Mouse (Mus musculus) WW6 (cell line): ENCODE measurements around the gene Mast4.

Experiments used
- DNase-seq: peaks from one replicate; pipeline ENCODE4 v3.0.0-alpha.2; 2013; ENCODE audit warnings: low read depth, low spot score

Mast4 gene

DNA sequence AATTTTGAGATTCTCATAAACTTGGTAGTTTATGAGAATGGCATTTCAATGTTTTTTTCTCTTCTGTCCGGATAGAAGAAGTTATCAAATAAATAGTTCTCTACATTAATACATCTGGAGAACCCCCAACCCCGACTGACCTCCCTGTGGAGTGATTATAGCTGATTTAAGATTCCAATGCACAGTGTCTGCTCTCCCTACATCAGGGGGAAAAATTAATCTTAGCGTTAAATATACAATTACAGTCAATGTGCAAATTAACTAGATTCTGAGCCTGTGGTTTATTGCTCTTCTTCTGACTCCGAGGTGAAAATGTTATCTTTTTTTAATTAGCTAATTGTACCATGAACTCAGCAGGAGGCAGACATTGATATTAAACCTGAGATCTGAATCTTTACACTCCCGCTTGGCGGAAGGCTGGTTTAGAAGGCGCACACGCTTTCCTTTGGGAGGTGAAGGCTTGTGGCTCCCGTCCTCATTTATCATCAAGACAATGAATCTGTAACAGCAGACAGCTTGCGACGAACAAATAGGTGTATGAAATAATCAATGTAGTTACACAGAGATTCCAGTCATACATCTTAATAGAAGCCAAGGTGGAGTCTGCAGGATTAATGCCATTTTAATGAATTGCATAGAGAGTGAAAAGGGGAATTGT lies 274.2 kb downstream of the Mast4 start:
- DNase-seq = no peak

DNA sequence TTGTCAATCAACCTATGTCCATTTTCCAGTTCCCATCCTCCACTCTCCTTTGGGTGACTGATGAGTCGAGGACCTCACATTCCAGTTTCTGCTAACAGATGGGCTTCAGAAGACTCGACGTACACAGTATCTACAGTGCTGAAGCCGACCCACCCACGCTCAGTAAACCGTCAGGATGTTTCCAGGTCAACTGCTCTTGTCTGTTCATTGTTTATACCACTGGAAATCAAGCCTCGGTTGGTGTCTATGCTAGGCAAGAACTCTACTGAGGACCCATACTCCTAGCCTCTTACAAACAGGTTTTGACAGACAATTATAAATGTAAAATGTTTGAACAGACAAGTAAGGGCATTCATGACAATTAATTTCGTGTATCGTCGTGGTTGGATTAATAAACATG lies 277.8 kb downstream of the Mast4 start:
- DNase-seq = no peak

DNA sequence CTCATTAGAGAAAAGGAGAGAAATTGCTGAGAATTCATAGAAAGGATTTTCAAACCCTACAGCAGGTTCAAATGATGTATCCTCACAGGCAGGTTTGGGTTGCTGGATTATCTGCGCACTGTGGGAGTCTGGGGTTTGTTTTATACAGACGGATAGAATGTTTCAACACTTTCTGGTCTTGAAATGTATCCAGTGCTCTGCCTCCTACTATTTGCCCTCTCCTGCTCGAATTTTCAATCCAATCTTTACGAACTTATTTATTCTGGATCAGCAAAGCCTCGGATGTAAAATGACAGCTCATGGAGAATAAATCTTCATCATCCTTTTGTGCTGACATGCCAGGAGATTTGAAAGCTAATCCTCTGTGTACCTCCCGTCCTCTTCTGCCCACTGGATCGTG lies 281.6 kb downstream of the Mast4 start:
- no peak for DNase-seq

DNA sequence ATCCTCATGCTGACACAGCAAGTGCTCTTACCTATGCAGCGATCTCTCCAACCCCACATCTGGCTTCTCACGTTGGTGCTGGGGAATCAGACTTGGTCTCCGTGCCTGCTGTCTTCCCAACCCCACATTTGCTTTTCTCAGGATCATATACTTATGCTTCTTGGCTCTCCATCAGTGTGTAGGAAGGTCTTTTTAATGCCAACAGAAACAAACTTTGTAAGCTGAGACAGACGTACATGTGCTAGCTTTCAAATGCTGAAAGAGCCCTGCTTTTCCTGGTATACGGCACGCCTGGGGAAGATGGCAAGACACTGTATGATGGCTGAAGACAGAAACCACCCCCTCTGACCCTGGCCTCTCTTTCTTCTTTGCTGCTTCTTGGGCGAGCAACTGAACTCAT lies 285.3 kb downstream of the Mast4 start:
- DNase-seq = no peak

DNA sequence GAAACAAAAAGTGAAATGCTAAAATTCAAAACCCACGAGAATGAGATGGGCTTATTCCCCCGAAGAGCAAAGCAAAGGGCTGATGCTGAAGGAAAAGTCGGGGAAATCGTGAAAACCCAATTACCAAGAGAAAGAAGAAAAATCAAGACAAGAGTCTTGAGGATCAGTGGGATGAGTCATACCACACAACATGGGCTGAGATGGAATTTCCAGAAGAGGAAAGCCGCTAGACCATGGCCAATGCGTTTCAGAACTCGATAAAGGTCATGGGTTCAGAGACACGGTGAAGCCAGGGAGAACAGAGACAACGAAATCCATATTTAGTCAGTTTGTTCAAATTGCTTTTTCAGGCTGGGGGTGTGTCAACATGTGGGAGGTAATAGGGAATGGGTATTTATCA lies 290.6 kb downstream of the Mast4 start:
- DNase-seq = no peak

DNA sequence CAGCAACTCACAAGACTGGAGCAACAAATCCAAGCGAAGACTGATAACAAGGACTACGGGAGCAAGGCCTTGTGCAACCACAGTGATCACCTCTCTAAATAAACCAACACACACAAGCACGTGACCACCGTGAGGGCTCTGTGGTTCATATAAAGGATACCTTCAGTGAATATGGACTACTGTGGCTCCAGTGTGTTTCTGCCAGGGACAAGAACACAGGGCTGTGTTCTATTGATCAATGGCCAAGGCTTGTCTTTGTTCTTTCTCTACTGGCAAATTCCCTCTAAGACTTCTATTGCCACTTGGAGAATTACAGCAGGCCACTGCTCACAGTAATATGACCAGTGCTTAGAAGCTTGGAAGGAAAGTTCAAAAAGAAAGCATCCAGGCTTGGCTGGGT lies 291.3 kb downstream of the Mast4 start:
- DNase-seq = no peak

DNA sequence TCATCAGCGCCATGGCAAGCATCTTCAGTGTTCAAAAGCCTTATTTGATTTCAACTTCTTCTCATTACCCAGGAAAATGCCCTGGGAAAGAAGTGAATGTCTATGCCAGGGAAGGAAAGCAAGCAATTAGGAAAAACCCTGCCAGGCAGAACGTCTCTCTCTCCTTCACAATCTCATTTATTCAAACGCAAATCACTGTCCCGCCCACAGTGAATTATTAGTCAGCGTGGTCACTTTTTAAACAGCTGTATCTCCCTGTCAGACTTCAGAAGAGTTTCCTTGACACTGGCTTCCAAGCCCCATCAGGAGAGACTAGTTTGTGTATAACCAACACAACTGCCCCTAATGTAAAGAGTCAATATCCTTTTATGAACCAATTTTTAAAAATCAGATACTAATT lies 296.8 kb downstream of the Mast4 start:
- no peak for DNase-seq

DNA sequence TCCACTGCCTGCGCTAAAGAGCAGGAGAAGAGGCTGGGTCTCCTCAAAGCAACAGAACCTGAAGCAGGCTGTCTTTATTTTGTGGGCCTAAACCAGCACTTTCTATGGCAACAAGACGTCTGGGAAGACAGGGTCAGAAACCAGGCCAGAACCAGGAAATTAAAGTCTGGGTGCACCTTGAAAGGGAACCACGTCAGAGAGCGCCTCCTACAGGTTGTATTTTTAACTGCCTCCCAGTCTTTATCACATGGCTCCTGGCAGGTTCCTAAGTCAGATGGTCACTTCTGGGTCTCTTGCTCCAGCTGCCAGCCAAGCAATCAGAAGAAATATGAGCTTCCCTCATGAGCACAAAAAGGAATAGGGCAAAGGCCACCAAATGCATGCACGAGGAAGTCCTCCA lies 304.9 kb downstream of the Mast4 start:
- no peak for DNase-seq

DNA sequence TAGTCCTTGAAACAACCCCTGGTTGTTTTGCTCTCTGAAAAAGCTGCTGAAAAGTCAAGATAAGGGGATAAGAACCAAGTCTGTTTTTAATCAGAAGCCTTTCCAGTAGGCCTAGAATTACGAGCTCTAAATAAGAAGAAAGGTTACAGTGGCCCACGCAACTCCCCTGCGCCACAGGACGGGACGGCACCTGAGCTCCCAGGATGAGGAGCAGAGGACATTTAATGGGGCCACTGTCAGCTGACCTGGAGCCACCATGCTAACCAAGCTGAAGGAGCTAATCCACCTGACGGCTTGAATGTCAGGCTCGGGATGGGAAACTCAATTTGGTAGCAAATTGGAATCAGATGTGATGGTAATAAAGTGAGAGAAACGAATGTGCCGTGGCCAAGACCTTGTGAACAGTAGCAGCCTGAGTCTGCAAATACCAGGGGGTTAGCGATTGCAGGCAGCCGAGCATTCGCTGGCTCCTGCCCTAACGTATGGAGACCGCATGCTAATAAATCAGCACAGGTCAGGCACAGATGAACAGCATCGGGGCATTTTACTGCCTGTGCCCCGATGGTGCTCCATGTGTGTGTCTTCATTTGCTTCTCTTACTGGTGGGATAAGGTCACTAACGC lies 306.7 kb downstream of the Mast4 start:
- no peak for DNase-seq

DNA sequence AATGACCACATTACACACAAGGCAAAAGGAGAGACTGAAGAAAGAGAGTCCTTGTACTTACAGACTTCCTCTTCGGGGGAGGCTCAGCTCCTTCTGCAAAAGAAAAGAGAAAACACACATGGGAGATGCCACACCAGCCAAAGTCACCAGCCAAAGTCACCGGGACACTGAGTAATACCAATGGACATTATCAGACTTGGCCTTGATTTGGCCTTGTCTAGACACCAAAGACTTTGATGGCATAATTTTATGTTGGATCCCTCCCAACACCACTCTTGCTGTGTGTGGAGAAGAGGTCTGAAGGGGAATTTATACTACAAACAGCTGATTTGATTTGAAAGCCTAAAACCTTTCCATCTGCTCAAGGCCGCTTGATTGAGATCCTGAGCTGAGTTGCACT lies 308.8 kb downstream of the Mast4 start:
- DNase-seq = no peak

DNA sequence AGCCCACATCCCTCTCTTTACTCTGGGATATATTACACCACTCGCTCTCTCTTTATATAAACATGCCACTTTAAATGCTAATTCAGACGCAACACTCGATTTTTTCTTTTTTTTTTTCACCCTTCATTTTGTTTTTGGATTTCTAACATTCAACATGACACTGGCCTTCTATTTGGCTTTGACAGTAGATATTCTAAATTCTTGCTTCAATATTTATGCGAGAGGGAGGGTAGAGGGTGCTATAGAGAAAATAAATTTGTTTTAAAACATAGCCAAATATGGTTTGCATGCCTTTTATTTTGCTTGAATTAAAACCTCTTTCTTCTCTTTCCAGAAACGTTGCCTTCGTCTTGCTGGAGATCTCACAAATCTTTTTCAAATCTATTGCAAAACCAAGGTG lies 315.8 kb downstream of the Mast4 start:
- no peak for DNase-seq

DNA sequence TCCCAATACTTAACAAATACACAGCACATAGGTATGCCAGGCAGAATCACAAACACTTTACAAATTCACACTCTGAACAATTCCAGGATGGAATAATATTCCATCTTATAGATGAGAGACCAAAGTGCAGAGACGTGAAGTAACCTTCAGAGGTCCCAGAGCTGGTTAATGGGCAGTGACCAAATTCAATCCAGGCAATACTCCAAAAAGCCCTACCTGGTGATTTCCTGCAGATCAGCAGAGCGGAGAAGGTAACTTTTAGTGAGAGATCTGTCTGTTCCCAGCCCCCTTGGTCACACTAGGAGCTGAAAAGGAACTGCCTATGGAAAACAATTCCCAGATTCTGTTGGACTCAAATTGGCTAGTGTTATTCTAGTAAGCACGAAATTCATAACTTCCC lies 316.6 kb downstream of the Mast4 start:
- DNase-seq = no peak

DNA sequence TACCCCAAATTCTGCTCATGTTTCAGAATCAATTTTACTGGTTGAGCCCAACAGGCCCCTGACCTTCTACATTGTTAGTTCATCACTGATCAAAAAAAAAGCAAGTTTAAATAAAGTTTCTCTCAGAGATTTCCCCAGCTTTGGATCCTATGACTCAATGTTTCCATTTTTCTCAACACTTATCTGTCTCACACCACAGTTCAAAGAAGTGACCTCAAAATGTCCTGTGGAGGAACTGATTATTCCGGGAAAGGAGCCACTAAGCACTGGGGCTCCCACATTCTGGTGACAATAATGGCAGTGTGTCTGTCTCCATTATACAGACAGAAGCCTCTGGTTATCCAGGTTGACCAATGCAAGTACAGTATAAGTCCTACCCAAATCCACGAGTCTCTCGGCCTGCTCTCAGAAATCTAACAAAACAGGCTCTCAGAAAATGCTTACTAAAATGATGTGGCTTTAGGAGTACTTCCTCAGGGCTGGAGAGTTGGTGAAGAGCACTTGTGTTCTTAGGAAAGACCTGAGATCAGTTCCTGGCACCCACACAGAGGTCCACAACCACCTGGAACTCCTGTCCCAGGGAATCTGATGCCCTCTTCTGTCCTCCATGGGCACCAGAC lies 319.1 kb downstream of the Mast4 start:
- no peak for DNase-seq

DNA sequence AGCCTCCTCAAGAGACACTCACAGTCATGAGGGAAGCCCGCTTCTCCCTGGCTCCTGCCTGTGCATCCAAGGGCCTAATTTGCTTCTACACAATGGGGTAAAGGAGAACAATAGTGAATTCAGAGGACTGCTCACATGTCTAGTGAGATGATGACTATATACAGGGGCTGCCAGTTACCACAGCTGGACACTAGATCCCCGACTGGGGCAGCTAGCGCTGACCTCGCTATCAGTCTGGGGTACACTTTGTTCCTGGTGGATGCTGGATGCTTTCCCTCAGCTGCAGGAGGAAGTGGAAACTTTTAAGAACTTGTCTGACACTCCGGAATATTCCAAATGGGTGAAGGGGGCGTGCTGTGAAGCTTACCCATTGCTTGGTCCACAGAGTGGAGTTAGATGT lies 319.7 kb downstream of the Mast4 start:
- DNase-seq = no peak

DNA sequence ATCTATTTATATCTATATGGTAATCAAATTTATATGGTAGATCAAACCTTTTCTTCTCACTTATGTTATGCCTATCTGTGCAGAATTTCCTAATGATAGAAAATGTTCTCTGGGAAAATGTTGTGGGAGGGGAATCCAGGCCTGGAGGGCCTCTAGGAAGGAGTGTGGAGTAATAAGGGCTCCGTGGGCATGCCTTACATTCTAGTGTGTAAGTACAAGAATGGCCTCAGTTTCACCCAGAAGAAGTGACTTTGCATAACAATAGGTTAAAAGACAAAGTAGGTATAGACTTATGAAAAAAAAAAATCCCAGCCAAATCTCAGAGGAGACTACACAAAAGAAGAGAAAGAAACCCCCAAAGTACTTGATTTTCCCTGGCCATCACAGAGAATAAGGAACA lies 320.1 kb downstream of the Mast4 start:
- DNase-seq = no peak

DNA sequence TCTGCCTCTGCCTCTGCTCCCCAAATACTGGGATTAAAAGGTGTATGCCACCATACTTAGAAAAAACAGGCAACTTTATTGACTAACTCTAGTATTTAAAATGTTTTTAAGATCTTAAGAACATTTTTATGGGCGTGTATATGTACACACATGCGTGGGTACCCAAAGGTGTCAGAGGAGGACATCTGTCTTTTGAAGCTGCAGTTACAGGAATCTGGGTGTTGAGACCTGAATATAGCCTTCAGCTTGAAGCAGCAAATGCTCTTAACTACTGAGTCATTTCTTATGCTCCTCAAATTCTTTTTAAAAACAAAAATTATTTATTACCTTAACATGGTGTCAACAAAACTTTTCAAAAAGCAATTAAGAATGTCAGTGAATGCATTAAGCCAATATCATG lies 329.1 kb downstream of the Mast4 start:
- no peak for DNase-seq

DNA sequence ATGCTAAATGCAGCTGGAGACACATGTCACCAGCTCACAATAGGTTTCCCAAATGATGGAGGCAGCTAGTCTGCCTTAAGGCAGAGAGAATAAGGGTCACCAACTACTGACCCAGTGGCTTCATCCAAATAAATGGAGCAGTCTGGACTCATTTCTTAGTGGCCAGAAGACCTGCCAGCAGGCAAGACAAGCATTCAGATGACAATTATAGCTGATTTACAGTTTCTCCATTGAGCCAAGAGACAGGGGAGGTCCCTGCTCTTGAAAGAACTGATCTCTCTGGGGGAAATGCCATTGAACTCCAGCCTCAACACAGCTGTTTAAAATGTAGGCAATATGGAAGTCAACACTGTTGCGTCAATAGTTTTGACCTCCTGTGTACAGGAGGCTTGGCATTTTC lies 332.5 kb downstream of the Mast4 start:
- no peak for DNase-seq

DNA sequence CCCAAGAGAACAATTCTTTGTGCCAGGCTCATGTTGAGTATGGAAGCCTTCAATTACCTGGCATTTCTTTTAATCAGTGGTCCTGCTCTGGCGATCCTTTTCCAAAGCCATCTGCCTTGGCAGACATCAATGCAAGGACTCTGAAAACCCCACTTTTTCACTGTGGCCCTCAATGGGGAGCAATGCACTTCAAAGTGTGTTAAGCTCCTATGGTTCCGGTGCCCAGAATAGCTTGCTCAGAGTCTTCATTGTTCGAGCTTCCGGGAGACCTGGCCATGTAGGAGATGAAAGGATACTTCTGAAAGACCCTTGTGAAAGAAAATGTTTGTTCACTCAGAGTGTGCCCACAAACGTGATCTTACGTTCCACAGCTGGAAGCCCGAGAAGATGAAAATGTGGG lies 333.4 kb downstream of the Mast4 start:
- DNase-seq = no peak

DNA sequence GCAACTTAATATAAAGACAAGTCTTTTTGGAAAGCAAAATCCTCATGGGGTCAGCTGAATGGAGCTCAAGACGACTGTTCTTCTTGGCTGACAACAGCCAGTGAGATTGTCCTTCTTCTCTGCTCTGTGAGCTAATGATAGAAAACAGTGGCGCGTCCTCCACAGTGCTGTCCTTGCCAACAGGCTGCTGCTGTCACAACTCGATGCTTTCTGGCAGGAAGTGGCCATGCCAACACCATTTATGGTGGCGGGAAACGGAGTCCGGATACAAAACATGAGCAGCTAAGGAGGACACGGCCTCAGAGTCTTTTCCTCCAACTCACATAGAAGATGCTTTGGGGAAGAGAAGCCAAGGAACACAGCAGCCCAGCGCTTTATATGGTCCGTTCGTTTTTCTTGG lies 340.2 kb downstream of the Mast4 start:
- DNase-seq = no peak

DNA sequence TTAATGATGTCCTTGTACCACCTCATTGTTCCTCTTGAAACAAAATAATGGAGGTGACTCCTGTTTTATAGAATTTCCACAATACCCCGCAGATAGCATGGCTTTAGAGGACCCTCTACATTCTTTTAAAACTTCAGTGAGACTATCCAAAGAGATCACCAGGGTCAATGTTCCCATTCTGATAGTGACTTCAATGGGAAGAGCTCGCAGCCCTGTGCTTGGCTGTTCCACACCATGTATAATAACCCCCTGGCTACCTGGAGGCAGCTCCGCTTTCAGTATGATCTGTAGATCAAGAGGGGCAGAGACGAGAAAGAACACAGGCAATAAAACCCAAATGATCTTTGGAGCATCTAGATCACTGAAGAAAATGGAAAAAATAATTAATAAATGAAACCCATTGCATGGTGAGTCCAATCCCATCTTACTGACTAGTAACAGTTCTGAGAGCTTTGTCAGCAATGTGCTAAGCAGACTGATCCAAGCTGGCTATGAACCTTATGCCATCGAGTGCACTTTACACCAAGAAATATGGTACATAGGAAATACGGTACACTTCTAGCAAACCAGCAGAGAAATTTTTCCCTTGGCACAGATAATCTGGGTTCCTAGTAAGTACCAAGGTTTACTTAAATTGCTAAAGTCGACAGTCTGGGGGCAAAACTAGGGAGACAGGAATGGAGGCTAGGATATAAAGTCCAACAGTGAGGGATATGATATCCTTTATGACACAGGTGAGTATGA lies 341.4 kb downstream of the Mast4 start:
- DNase-seq = no peak

DNA sequence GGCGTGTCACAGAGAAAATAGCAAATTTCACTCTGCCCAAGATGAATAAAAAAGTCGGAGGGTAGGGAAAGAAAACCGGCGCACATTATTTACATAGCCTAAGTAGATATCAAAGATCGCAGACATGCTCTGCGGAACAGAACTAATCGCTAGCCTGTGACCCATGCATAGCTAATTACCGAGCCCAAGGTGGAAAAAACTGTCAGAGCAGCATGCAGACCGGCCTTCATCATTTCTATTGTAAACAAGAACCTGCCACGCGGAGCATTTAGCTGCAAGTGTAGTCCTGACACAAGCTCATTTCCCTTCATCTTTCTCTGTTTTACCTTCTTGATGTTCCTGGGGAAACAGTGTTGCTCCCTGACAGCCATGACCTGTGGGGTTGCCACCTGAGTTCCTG lies 342.4 kb downstream of the Mast4 start:
- DNase-seq = no peak

DNA sequence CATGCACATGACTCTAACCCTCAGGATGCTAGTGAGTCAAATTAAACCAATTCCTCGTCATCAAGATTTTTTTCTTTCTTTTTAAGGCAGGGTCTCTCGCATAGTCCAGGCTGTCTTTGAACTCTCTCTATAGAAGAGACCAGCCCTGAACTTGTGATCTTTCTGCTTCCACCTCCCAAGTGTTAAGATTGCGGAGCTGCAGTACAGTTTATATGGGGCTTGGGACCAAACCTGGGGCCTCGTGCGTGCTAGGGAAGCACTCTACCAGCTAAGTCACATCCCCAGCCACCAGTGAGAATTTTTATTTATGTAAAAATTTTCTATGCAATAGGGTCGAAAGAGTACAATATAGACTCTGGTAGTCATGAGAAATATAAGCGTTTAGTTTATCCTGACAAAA lies 343.1 kb downstream of the Mast4 start:
- no peak for DNase-seq

DNA sequence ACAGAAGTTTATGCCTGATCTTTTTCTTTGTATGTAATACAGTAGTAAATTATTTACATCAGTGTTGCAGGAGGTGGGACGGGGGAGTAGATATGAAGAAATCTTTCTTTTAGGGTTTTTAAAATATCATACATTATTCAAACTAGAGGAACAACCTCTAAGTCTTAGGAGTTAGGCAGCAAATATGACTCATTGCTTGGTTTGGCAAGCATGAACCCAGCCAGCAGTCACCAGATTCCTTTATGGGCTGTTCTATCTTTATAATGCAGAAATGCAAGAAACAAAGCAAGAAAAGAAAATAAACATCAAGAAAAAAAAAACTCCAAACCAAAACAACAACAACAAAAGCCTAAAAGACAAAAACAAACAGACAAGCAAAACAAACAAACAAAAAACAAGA lies 344.2 kb downstream of the Mast4 start:
- DNase-seq = no peak
